Mouse (Mus musculus) G1E (cell line): ENCODE results near the gene Melk. TPM values are rescaled to one million over a fixed set of nuclear protein-coding genes. Genes with fewer than 3 reads are reported as not detected.
A peak's percentile ranks its signal among the peaks of the same experiment; 100 is the strongest.

Experiments
- ATAC-seq: 2 replicates; pipeline ENCODE4 v1.8.0; 2016; ENCODE audit warnings: mild to moderate bottlenecking; ENCODE audit not compliant: insufficient number of reproducible peaks, poor library complexity, low FRiP score, severe bottlenecking; ENCODE audit errors: extremely low read depth
- DNase-seq: peaks from one replicate; pipeline ENCODE4 v3.0.0; 2012; ENCODE audit warnings: low spot score
- H3K27me3 ChIP-seq: 2 replicates; pipeline ENCODE4 v1.6.1; 2012; ENCODE audit warnings: mild to moderate bottlenecking, low read length, inconsistent platforms; ENCODE audit not compliant: insufficient read depth
- H3K36me3 ChIP-seq: replicated peaks from 2 replicates; pipeline ENCODE3; 2012; ENCODE audit warnings: mild to moderate bottlenecking, inconsistent platforms
- H3K4me1 ChIP-seq: 2 replicates; pipeline ENCODE4 v1.6.1; 2012; ENCODE audit warnings: low read depth, low read length, inconsistent platforms, mixed read lengths; ENCODE audit not compliant: insufficient read depth
- H3K4me3 ChIP-seq: 2 replicates; pipeline ENCODE4 v1.5.1; 2012; ENCODE audit warnings: low read depth, mild to moderate bottlenecking, inconsistent platforms, low read length, moderate library complexity, mixed read lengths
- H3K9me3 ChIP-seq: replicated peaks from 2 replicates; pipeline ENCODE4 v1.6.1; 2012; ENCODE audit warnings: inconsistent platforms
- CTCF ChIP-seq: IDR thresholded peaks from 2 replicates; pipeline ENCODE4 v1.5.1; 2012; ENCODE audit warnings: low read depth, low read length, inconsistent platforms, mixed read lengths
- GATA1 ChIP-seq: IDR thresholded peaks from 2 replicates; pipeline ENCODE4 v1.6.1; 2012; ENCODE audit warnings: borderline replicate concordance, low read length, inconsistent platforms, mixed read lengths
- GATA2 ChIP-seq: IDR thresholded peaks from 2 replicates; pipeline ENCODE4 v1.6.1; 2012; ENCODE audit warnings: low read depth, low read length, inconsistent platforms, borderline replicate concordance
- POLR2AphosphoS5 ChIP-seq: IDR thresholded peaks from 2 replicates; pipeline ENCODE4 v1.6.1; 2012; ENCODE audit warnings: low read depth, low read length, inconsistent platforms; ENCODE audit not compliant: insufficient replicate concordance
- TAL1 ChIP-seq: conservative IDR thresholded peaks from 2 replicates; pipeline ENCODE4 v1.6.1; 2012; ENCODE audit warnings: low read depth, low read length, inconsistent platforms, mixed read lengths
- polyA plus RNA-seq: library from polyadenylated mRNA; stranded (reverse); fragments of >175 nt; gene quantifications from 2 replicates; pipeline ENCODE4 v1.2.3, GENCODE M21; 2012
- total RNA-seq, 2 experiments: library from RNA; stranded (forward) in 1 of 2; stranded (reverse) in 1 of 2; fragments of 200-1000 nt in 1 of 2; fragments of >200 nt in 1 of 2; fragmentation: Nextera tagmentation in 1 of 2; gene quantifications; 2 replicates each; pipeline ENCODE4 v1.2.3; 2014 to 2017

Gene Melk
- total and polyA plus RNA-seq, 3 experiments: 1.5 to 28.8 (median 25.9) TPM

DNA sequence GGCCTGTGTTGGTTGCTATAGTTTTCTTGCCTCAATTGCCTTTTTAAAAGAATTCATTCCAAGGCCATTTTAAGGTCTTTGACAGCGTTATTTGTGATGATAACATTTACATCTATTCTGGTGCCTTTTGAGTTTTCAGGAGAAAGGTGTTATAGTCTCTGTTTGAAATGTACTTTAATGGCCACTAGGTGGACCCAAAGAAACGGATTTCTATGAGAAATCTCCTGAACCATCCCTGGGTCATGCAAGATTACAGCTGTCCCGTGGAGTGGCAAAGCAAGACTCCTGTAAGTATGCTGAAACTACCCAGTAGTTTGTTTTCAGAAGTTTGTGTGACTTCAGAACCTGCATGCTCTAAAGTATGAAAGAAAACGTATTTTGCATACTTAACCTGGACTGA, 24.8 kb downstream of the Melk start:
- Histone ChIP-seq H3K27me3 (no peaks in the 10 kb centered on the region), H3K4me1 (no peaks in the 10 kb centered on the region; the same call in 1 of the 2 replicates), H3K36me3 (peaks cover 74% of the 10 kb centered on the region), H3K9me3 (no peaks in the 10 kb centered on the region), H3K4me3 (no peak overlapping the region)
- ATAC-seq (no peak), DNase-seq (peak; percentile 7)
- no peak for TF ChIP-seq CTCF
- TF ChIP-seq TAL1: no peak
- no peak for TF ChIP-seq GATA1
- no peak for TF ChIP-seq GATA2
- TF ChIP-seq POLR2AphosphoS5: no peak

DNA sequence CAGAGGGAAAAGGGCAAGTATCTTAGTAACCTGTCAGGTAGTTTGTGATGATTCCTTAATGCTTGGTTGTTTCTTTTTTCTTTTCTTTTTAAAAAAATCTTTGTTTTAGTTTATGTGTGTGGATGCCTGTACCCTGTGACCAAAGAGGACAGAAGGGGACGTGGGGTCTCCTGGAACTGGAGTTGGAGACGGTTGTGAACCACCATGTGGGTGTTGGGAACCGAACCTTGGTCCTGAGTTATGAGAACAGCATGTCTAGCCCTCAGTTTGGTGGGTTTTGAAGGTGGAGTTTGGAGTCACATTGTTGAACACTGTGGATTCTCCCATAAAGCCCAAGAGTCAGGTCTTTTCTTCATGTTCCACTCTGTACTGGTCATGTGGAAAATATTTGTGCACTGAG, 26.0 kb downstream of the Melk start:
- H3K4me1 ChIP-seq: no peaks in the 10 kb centered on the region; the same call in 1 of the 2 replicates
- H3K9me3 ChIP-seq: no peaks in the 10 kb centered on the region
- ATAC-seq (no peak), DNase-seq (no peak)
- H3K4me3 ChIP-seq: no peak overlapping the region
- no peaks in the 10 kb centered on the region for H3K27me3 ChIP-seq
- no peak for TF ChIP-seq GATA2
- H3K36me3 ChIP-seq: peaks cover 72% of the 10 kb centered on the region

DNA sequence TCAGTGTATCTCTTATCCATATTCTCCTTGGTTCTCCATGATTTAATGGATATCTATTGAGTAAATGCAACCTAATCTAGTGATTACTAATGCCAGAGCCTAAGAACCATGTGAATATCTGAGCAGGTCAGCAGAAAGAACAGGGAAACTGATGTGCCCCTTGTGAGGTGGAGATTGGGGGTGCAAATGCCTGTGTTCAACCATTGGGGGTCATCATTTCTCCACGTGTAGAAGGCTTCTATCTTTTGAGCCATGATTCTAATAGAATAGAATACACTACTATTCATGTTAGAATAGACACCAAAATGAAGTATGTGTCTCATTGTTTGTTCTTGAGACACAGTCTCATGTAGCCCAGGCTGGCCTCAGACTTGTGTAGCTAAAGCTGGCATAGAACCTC, 27.3 kb downstream of the Melk start:
- H3K36me3 ChIP-seq: peaks cover 76% of the 10 kb centered on the region

GRCm38 (mm10) chr4:44335006-44335405, 34.3 kb downstream of the Melk start:
- TF ChIP-seq GATA2: no peak
- TF ChIP-seq GATA1: no peak
- TF ChIP-seq POLR2AphosphoS5: no peak
- no peak for TF ChIP-seq TAL1
- no peak for TF ChIP-seq CTCF
- Histone ChIP-seq H3K27me3 (no peaks in the 10 kb centered on the region), H3K4me3 (no peak overlapping the region), H3K36me3 (peaks cover 62% of the 10 kb centered on the region), H3K4me1 (no peaks in the 10 kb centered on the region), H3K9me3 (no peaks in the 10 kb centered on the region)
- no peak for ATAC-seq
- DNase-seq: no peak

More for the DNA sequence above, 27.3 kb downstream of the Melk start:
- ATAC-seq (no peak), DNase-seq (no peak)
- H3K9me3 ChIP-seq: no peaks in the 10 kb centered on the region
- no peak overlapping the region for H3K4me3 ChIP-seq
- TF ChIP-seq TAL1 (no peak), POLR2AphosphoS5 (no peak), GATA2 (no peak), GATA1 (no peak), CTCF (no peak)
- H3K27me3 ChIP-seq: no peaks in the 10 kb centered on the region
- no peaks in the 10 kb centered on the region; the same call in 1 of the 2 replicates for H3K4me1 ChIP-seq

GRCm38 (mm10) chr4:44361670-44362069, 61.0 kb downstream of the Melk start:
- no peak for ATAC-seq
- H3K4me3 ChIP-seq: no peak overlapping the region
- no peak for TF ChIP-seq POLR2AphosphoS5
- no peak for TF ChIP-seq GATA1
- TF ChIP-seq TAL1: no peak
- TF ChIP-seq CTCF: no peak
- no peak for TF ChIP-seq GATA2

DNA sequence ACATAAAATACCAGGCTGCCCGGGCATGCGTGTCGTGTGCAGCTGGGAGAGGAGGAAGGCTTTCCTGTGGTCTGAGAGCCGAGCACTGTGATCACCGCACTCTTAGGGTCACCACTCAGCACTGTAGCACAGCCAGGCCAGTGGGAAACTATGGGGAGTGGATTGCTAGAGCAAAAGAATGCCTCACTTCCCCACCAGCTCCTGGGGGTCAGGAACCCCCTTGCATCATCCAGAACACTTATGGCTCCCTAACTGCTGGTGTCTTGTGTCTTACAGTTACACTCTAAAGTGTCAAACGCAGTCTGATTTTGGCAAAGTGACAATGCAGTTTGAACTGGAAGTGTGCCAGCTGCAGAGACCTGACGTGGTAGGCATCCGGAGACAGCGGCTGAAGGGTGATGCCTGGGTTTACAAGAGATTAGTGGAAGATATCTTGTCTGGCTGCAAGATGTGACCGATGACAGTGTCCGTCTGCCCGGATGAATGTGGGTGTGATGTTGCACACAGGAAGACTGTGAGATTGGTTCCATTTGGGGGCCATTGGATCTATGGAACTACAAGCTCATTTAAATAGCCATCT, 62.8 kb downstream of the Melk start:
- TF ChIP-seq POLR2AphosphoS5 (no peak), CTCF (no peak), TAL1 (no peak), GATA2 (no peak), GATA1 (no peak)
- Histone ChIP-seq H3K4me3 (no peak overlapping the region), H3K4me1 (no peaks in the 10 kb centered on the region), H3K27me3 (no peaks in the 10 kb centered on the region), H3K9me3 (no peaks in the 10 kb centered on the region), H3K36me3 (peaks cover 41% of the 10 kb centered on the region)
- no peak for ATAC-seq
- peak; percentile 10 for DNase-seq

More at GRCm38 (mm10) chr4:44361670-44362069, 61.0 kb downstream of the Melk start:
- H3K36me3 ChIP-seq: peaks cover 43% of the 10 kb centered on the region
- no peaks in the 10 kb centered on the region for H3K27me3 ChIP-seq
- no peak for DNase-seq
- no peaks in the 10 kb centered on the region for H3K9me3 ChIP-seq
- no peaks in the 10 kb centered on the region for H3K4me1 ChIP-seq
